Mouse (Mus musculus) embryo, embryonic 9.5 days (tissue): ENCODE results near the gene Gba2.
"Not testable (repeated sequence)": the region's sequence is repeated elsewhere in the genome, so short reads cannot be mapped to it uniquely, and the experiment has no call there.

ENCODE experiments used
- DNase-seq: peaks from one replicate; pipeline ENCODE4 v3.0.0-alpha.2; 2017; ENCODE audit errors: extremely low spot score

The Gba2 gene

GRCm38 (mm10) chr4:43553891-43554290, 24.8 kb downstream of the Gba2 start:
- no peak for DNase-seq

GRCm38 (mm10) chr4:43552437-43552836, 26.2 kb downstream of the Gba2 start:
- no peak for DNase-seq

- DNase-seq = not testable (repeated sequence)
Observed at GRCm38 (mm10) chr4:43551854-43552253, 26.8 kb downstream of the Gba2 start.

GRCm38 (mm10) chr4:43549055-43549454, 29.6 kb downstream of the Gba2 start:
- no peak for DNase-seq

- DNase-seq = no peak
Observed at GRCm38 (mm10) chr4:43547160-43547559, 31.5 kb downstream of the Gba2 start.

GRCm38 (mm10) chr4:43546375-43547047, 32.2 kb downstream of the Gba2 start:
- no peak for DNase-seq

GRCm38 (mm10) chr4:43542044-43542443, 36.6 kb downstream of the Gba2 start:
- DNase-seq = no peak

GRCm38 (mm10) chr4:43536031-43536430, 42.6 kb downstream of the Gba2 start:
- no peak for DNase-seq

- no peak for DNase-seq
Observed at GRCm38 (mm10) chr4:43535628-43536027, 43.0 kb downstream of the Gba2 start.

- DNase-seq = no peak
Observed at GRCm38 (mm10) chr4:43533270-43533669, 45.4 kb downstream of the Gba2 start.

GRCm38 (mm10) chr4:43530581-43530980, 48.1 kb downstream of the Gba2 start:
- DNase-seq = peak; percentile 68

- DNase-seq = no peak
Observed at GRCm38 (mm10) chr4:43530081-43530501, 48.6 kb downstream of the Gba2 start.

- no peak for DNase-seq
Observed at GRCm38 (mm10) chr4:43528487-43528886, 50.2 kb downstream of the Gba2 start.

- DNase-seq = no peak
Observed at GRCm38 (mm10) chr4:43527880-43528279, 50.8 kb downstream of the Gba2 start.

GRCm38 (mm10) chr4:43519956-43520355, 58.7 kb downstream of the Gba2 start:
- peak; percentile 91 for DNase-seq

GRCm38 (mm10) chr4:43519551-43519950, 59.1 kb downstream of the Gba2 start:
- DNase-seq = peak; percentile 58
